Mouse (Mus musculus): Measurements from ENCODE around the gene Ttf2.

- no peak for TF ChIP-seq CTCF (IDR thresholded peaks at IDR 0.05; ENCODE audit: extremely low read depth, insufficient read length, insufficient replicate concordance, low read depth, low read length)
- TF ChIP-seq POLR2A (IDR thresholded peaks at IDR 0.05; ENCODE audit: low read depth, low read length) = no peak
These were observed 34.3 kb upstream of the Ttf2 start for GRCm38 (mm10) chr3:101003575-101004356.

Data from small intestine, adult 2 months (tissue).